Mouse (Mus musculus) embryonic facial prominence, embryonic 11.5 days (tissue): ENCODE measurements around the gene Aldh1a2. TPM values are rescaled to one million over a fixed set of nuclear protein-coding genes. Genes with fewer than 3 reads are reported as not detected.

Experiments used
- ATAC-seq: fragments of 200-750 bp; cut with Nextera tagmentation; replicated peaks from 2 replicates; pipeline ENCODE4 v1.8.0; 2017; ENCODE audit warnings: low read depth; ENCODE audit not compliant: insufficient number of reproducible peaks, low FRiP score, low TSS enrichment
- DNase-seq: peaks from one replicate; pipeline ENCODE4 v3.0.0-alpha.2; 2015; ENCODE audit warnings: low spot score
- H3K27ac ChIP-seq: fragments of 300-500 bp; sonication (generic); replicated peaks from 2 replicates; pipeline ENCODE4 v1.5.1; 2014; ENCODE audit warnings: mild to moderate bottlenecking, low read depth, low read length, control low read depth
- H3K27me3 ChIP-seq: fragments of 300-500 bp; sonication (generic); 2 replicates; pipeline ENCODE4 v1.6.1; 2014; ENCODE audit warnings: mild to moderate bottlenecking, low read length, moderate library complexity, mixed read lengths; ENCODE audit not compliant: control insufficient read depth, insufficient read depth
- H3K36me3 ChIP-seq: fragments of 300-500 bp; sonication (generic); replicated peaks from 2 replicates; pipeline ENCODE4 v1.6.1; 2014; ENCODE audit warnings: low read depth, mild to moderate bottlenecking, low read length, moderate library complexity, mixed read lengths; ENCODE audit not compliant: control insufficient read depth, insufficient read depth
- H3K4me1 ChIP-seq: fragments of 300-500 bp; sonication (generic); 2 replicates; pipeline ENCODE4 v1.6.1; 2014; ENCODE audit warnings: low read length, mixed read lengths; ENCODE audit not compliant: control insufficient read depth, insufficient read depth
- H3K4me2 ChIP-seq: fragments of 300-500 bp; sonication (generic); 2 replicates; pipeline ENCODE4 v1.6.1; 2014; ENCODE audit warnings: low read depth, mild to moderate bottlenecking, control low read depth, low read length, moderate library complexity
- H3K4me3 ChIP-seq: fragments of 300-500 bp; sonication (generic); 2 replicates; pipeline ENCODE4 v1.5.1; 2014; ENCODE audit warnings: low read depth, low read length, control low read depth
- H3K9ac ChIP-seq: fragments of 300-500 bp; sonication (generic); replicated peaks from 2 replicates; pipeline ENCODE4 v1.6.1; 2014; ENCODE audit warnings: mild to moderate bottlenecking, control low read depth, low read length
- H3K9me3 ChIP-seq: fragments of 300-500 bp; sonication (generic); replicated peaks from 2 replicates; pipeline ENCODE4 v1.6.1; 2016; ENCODE audit warnings: mild to moderate bottlenecking, low read length, inconsistent platforms, mixed read lengths; ENCODE audit not compliant: control insufficient read depth
- WGBS: fragments of 180-500 bp; shearing (Covaris S2); extraction: QIAGEN DNeasy Blood & Tissue Kit; methylation state at CpG from one replicate; pipeline ENCODE4 v1.1.7; 2014; 5-methylcytosine and 5-hydroxymethylcytosine counted together
- polyA plus RNA-seq: library from polyadenylated mRNA; unstranded; fragments of >200 nt; fragmentation: Nextera tagmentation; extraction: Ambion mirVana; gene quantifications from 2 replicates; pipeline ENCODE4 v1.2.1, GENCODE M21; 2014

Gene Aldh1a2
- polyA plus RNA-seq, 1 experiment from 2014 or later: 39.1 TPM

DNA sequence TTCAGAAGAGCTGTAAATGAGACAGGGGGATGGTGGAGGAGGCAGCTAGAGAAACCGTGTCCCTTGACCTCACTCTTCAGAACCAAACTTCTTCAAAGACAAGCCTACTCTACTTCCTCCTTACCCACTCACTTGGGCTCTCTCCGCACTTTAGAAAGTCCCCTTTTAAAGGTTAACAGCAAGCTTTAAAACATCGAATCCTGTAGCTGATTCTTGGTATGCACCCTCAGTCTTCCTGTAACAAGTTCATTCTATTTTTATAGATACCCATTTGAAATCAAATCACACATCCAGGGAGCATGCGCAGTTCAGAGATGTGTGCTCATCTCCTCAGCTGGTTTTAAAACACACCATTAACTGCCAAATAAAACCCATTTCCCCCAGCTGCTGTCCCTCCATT, 13.3 kb upstream of the Aldh1a2 start:
- Histone ChIP-seq H3K9ac (no peak overlapping the region), H3K27me3 (no peaks in the 10 kb centered on the region), H3K27ac (no peak overlapping the region), H3K4me3 (no peak overlapping the region), H3K36me3 (no peaks in the 10 kb centered on the region), H3K4me1 (no peaks in the 10 kb centered on the region), H3K4me2 (no peak overlapping the region), H3K9me3 (no peaks in the 10 kb centered on the region)
- WGBS: 79% methylated on average over 4 of the region's 4 CpGs
- DNase-seq (no peak), ATAC-seq (no peak)

DNA sequence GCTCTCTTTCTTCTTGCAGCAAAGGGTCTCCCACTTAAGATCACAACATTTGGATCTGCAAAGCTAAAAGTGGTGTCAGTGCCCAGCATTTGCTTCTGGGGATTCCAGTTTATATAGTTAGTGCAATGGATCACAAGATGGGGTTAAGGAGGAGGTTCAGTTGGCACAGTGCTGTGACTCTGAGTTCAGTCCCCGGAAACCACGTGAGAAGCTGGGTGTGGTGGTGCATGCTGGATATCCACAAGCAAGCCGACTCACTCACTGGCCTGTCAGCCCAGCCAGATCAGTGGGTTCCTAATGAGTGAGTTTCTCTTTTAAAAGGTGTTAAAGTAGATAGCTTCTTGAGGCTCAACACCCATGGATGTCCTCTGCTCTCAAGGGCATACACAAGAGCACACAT, 6.3 kb upstream of the Aldh1a2 start:
- no peak overlapping the region for H3K27ac ChIP-seq
- no peak overlapping the region for H3K9ac ChIP-seq
- no peak for ATAC-seq
- DNase-seq: no peak
- H3K4me3 ChIP-seq: no peak overlapping the region
- H3K9me3 ChIP-seq: no peaks in the 10 kb centered on the region
- H3K36me3 ChIP-seq: no peaks in the 10 kb centered on the region
- H3K27me3 ChIP-seq: peaks cover 2% of the 10 kb centered on the region
- no peak overlapping the region for H3K4me2 ChIP-seq
- WGBS: 79% methylated on average over 3 of the region's 3 CpGs
- no peaks in the 10 kb centered on the region for H3K4me1 ChIP-seq

DNA sequence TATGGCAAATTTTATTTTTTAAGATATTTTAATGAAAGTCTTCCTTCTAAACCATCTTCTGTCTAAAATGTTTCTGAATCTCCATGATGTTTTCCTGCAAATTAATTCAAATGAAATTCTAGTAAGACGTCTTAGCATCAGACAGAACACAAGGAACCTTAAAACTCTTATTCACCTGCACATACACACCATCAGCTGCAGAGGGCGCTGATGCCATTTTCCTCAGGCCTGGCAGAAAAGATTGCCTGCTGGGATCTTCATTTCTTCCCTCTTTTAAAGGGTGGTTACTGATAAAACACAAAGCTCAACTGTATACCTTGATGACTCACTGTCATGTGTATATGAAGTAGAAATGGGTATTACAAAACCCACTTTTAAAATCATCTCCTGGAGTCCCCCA, 4.7 kb upstream of the Aldh1a2 start:
- WGBS: 8% methylated on average over 2 of the region's 2 CpGs
- DNase-seq (peak; percentile 57), ATAC-seq (no peak)
- H3K27me3 ChIP-seq: peaks cover 18% of the 10 kb centered on the region
- H3K4me1 ChIP-seq: no peaks in the 10 kb centered on the region
- no peaks in the 10 kb centered on the region for H3K36me3 ChIP-seq
- no peak overlapping the region for H3K4me3 ChIP-seq
- no peak overlapping the region for H3K4me2 ChIP-seq
- no peaks in the 10 kb centered on the region for H3K9me3 ChIP-seq
- H3K27ac ChIP-seq: no peak overlapping the region
- no peak overlapping the region for H3K9ac ChIP-seq

DNA sequence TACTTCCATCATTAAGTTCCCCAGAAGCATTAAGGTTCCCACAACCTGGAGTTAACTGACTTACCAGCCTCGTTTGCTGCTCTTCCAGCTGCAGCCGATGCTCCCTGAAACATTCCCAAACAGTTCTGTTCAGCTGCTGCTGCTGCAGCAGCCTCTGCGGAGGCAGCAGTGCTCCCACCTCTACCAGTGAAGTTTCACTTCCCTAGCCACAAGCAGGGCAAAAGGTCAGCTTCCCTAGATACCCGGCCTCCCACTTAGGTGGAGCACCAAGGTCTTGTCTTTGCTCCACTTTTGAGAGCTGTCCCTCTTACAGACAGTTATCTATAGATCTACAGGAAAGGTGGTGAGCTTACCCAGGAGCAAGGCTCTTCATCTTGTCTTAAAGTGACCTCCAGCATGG, 2.0 kb upstream of the Aldh1a2 start:
- 28% methylated on average over 4 of the region's 4 CpGs for WGBS
- Histone ChIP-seq H3K4me3 (no peak overlapping the region), H3K27me3 (peaks cover 26% of the 10 kb centered on the region), H3K27ac (no peak overlapping the region), H3K36me3 (no peaks in the 10 kb centered on the region), H3K4me1 (no peaks in the 10 kb centered on the region), H3K9me3 (no peaks in the 10 kb centered on the region), H3K4me2 (no peak overlapping the region), H3K9ac (no peak overlapping the region)
- DNase-seq (no peak), ATAC-seq (no peak)

DNA sequence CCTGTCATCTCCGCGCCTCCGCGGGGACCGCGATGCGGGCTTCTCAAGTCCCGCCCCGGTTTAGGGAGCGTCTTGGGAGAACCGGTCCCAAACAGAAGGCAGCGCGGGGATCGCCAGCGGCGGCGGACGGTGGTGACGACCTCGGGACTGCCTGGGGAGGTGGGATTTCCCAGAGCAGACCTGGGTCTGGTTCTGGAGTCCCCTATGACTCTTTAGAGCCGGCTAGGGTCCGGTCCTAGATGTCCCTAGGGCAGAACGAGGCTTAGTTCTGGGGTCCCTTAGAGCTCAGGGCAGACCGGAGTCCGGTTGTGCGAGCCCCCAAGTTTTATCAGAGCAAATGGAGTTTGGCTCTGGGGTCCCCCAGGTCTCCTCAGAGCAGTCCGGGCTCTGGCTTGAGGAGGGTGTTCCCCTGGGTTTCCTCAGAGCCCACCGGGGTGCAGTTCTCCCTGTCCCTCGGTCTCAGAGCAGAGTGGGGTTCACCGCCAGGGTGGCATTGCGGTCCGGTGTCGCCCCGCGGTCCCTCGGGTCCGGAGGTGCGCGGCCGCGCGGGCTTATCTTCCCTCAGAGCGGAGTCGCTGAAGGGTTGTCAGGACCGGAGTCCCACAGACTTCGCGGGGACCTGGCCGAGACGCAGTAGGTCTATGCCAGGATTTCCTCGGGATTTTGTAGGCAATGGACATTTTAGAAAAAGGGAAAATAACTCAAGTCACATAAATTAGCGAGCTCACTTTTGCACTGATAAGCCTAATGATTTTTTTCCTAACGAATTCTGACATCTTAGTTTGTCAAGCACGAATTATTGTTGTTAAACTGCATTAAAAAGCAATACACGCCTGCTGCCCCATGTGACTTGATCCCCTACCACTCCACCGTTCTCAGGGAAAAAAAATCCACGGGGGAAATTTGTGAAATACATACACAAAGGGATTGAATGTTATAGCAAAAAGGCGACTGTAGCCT, 727 bp downstream of the Aldh1a2 start:
- Histone ChIP-seq H3K4me3 (peak overlapping the region; percentile 42), H3K4me2 (peak overlapping the region; percentile 78), H3K9ac (peak overlapping the region; percentile 15), H3K27ac (no peak overlapping the region), H3K4me1 (no peaks in the 10 kb centered on the region), H3K27me3 (peaks cover 26% of the 10 kb centered on the region), H3K9me3 (no peaks in the 10 kb centered on the region), H3K36me3 (no peaks in the 10 kb centered on the region)
- ATAC-seq: no peak
- under 1% methylated on average over 57 of the region's 57 CpGs for WGBS
- DNase-seq: peak; percentile 57

DNA sequence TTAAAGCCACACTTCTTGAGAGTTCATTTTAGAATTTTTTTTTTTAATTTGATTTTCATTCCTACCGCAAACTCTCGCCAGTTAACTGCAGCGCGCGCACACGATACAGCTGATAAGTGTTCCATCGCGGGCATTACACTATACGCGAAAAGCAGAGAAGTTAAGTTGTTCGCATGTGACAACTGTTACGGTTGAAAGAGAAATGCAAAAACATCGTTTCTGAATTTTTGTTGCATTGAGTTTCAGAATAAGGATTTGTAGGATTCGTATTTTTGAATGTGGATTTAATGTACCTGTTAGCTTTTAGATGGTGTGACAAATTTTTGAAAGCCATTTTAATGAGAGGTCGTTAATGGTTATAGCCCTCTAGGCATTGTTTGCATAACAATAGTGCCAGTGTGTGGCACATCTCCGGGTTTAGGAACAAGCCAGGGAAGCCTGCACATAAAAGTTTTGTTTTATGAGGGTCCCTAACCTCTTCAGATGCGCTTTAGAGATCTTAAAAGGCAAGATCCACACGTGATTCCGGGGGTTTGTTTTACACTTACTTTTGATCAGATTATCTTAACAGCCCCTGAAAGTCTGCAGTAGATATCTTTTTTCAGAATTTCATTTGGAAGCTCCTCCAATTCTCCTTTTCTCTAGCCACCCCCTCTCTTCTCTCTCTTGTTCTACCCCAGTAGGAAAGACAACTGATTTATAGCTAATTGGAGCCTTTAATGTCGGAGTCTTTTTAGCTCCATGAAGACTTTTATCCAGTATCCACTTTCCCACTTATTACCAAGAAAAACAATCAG, 1.6 kb downstream of the Aldh1a2 start:
- WGBS: 3% methylated on average over 20 of the region's 20 CpGs

DNA sequence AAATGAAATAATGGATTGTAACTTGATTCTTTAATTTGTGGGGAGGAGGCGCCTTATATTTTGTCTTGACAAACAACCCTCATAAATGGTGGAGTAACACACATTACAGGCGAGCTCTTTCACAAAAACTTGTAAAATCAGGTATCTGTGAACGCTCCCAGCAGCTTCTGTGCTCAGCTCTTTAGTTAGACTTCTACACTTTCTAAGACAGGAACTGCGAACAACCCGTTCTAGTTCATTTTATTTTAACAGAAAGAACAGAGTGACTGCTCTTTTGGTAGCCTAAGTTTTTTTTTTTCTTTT, 2.2 kb downstream of the Aldh1a2 start:
- WGBS: 19% methylated on average over 5 of the region's 5 CpGs
- H3K9ac ChIP-seq: no peak overlapping the region
- no peaks in the 10 kb centered on the region for H3K9me3 ChIP-seq
- ATAC-seq: no peak
- H3K27ac ChIP-seq: no peak overlapping the region
- H3K4me2 ChIP-seq: no peak overlapping the region
- no peaks in the 10 kb centered on the region for H3K4me1 ChIP-seq
- peak; percentile 19 for DNase-seq
- peaks cover 26% of the 10 kb centered on the region for H3K27me3 ChIP-seq
- no peaks in the 10 kb centered on the region for H3K36me3 ChIP-seq
- H3K4me3 ChIP-seq: no peak overlapping the region

More for the DNA sequence above, 1.6 kb downstream of the Aldh1a2 start:
- no peak overlapping the region for H3K27ac ChIP-seq
- ATAC-seq (no peak), DNase-seq (peak; percentile 26)
- H3K4me2 ChIP-seq: no peak overlapping the region; the same call in 1 of the 2 replicates
- H3K9me3 ChIP-seq: no peaks in the 10 kb centered on the region
- H3K27me3 ChIP-seq: peaks cover 26% of the 10 kb centered on the region
- no peak overlapping the region for H3K4me3 ChIP-seq
- H3K36me3 ChIP-seq: no peaks in the 10 kb centered on the region
- no peak overlapping the region for H3K9ac ChIP-seq
- no peaks in the 10 kb centered on the region for H3K4me1 ChIP-seq

DNA sequence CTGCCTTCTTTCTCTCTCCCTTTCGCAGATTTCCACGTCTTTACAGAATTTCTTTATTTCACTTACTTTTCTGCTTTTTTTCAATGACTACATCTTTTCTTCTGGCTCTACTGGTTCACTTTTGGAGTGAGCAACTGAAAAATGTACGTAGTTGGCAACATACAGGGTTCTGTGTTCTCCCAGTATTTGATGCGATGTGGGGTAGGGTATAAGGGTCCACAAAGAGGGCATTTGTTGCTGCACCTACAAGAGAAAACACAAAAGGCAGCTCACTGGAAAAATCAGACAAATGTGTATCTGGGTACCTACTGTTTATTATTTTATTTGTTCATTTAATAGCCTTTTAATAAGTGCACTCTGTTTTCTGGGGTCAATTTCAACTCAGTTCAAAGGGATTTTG, 3.6 kb downstream of the Aldh1a2 start:
- Histone ChIP-seq H3K36me3 (no peaks in the 10 kb centered on the region), H3K27ac (no peak overlapping the region), H3K4me1 (no peaks in the 10 kb centered on the region), H3K27me3 (peaks cover 25% of the 10 kb centered on the region), H3K4me2 (no peak overlapping the region), H3K9ac (no peak overlapping the region), H3K9me3 (no peaks in the 10 kb centered on the region), H3K4me3 (no peak overlapping the region)
- DNase-seq (no peak), ATAC-seq (no peak)
- WGBS: 56% methylated on average over 4 of the region's 4 CpGs
